Mouse (Mus musculus) spleen, postnatal 10 days (tissue): ENCODE data around the gene Epo.
A peak's percentile ranks its signal among the peaks of the same experiment; 100 is the strongest.

Source experiments
- DNase-seq, 2 experiments: peaks; one replicate each; pipeline ENCODE4 v3.0.0; 2021 to 2022; ENCODE audit warnings: low spot score in 2 of 2

The Epo gene

DNA sequence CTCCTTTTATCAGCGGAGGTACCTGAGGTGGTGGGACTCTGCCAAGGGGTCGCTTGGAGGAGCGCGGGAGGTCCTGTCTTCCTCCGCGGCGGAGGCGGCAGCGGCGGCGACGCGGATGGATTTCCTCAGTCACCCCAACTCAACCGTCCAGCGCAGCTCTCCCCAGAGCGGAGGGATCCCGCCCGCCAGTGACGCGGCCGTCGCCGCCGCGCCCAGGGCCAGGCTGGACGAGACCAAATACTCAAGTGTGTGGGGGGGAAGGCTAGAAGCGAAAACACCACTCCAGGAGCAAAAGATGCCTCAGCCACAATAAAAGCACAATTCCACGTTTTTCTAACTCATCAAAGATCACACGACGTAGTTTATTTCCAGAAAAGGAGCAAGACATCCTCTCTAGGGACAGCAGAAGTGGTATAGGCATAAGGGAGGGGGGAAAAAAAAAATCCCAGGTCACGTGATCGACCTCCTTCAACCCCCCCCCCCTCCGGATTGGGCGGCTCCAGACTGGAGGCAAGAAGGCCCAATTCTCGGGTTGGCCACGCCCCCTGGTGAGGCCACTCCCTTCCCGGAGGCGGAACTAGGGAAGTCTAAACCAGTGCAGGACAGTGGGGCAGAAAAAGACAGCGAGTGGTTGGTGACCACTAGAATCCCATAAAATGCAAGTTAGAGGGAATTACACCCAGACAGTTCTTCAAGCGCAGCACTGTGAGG lies at the start of gene Epo, which contains the start of gene Gnb2:
Gene Epo (minus strand): TSS at position 126 of the 711 bp plus-strand sequence.
Gene Gnb2 (minus strand): TSS at position 394 of the 711 bp plus-strand sequence.
- peak; percentile 94 to 99 for DNase-seq

- DNase-seq = no peak
These were observed 49.7 kb upstream of the Epo start for GRCm38 (mm10) chr5:137582702-137583101.

DNA sequence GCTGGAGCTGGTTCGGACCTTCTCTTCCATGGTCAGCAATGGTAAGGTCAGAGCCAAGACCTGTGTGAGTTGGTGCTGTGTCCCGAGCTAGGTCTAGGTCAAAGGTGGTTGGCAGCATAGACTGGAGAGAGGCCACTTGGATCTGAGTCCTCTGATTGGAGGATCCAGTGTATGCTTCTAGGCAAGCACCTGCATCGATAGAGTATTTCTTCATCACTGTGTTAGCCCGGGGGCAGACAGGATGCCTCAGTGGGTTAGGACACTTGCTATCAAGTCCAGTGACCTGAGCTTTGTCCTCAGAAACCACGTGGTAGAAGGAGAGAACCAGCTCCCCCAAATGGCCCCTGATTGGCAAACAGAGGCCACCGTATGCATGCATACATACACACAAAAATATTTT lies 47.2 kb upstream of the Epo start:
- no peak for DNase-seq

- peak in 1 of 2 experiments; percentile 27 for DNase-seq
These were observed 41.4 kb upstream of the Epo start for GRCm38 (mm10) chr5:137574470-137574901.

- DNase-seq = peak; percentile 70 to 73
These were observed 37.9 kb upstream of the Epo start for GRCm38 (mm10) chr5:137570691-137571586.

- peak in 1 of 2 experiments; percentile 32 for DNase-seq
These were observed 37.1 kb upstream of the Epo start for GRCm38 (mm10) chr5:137570181-137570580.

DNA sequence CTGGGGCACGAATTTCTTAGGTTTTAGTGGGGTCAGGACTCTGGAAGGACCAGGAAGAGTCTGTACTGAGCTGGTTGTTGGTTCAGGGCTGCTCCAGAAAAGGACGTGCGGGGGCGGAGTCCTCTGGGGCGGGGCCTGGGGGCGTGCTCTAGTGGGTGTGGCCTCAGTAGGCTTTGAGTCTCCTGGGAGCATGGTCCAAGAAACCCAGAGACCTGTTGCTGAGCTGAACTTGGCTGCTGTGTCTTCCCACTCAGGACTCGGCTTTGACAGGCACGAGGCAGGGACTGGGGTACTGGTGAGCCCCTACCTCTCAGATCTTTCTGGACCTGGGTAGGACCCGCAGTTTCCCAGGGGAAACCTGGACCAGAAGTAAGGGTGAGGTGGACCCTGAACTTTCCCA lies 36.6 kb upstream of the Epo start, which contains the start of gene Tfr2:
Gene Tfr2 (plus strand): TSS at position 176 of the 400 bp plus-strand sequence.
- DNase-seq = peak; percentile 76 to 90

DNA sequence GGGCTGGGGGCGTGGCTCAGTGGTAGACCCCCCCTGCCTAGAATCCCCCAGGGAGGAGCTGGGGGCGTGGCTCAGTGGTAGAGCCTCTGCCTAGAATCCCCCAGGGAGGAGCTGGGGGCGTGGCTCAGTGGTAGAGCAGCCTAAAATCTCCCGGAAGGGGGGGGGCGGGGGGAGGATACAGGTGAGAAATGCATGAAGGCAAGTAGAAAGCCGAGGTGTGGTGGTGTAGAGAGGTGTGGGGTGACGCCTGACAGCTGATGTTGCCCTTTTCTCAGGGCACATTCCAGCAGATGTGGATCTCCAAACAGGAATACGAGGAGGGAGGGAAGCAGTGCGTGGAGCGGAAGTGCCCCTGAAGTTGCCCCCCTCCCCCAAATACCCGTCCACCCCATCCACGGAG lies 36.0 kb upstream of the Epo start:
- peak in 1 of 2 experiments; percentile 32 for DNase-seq

GRCm38 (mm10) chr5:137568223-137568798 lies 35.3 kb upstream of the Epo start:
- no peak for DNase-seq

DNA sequence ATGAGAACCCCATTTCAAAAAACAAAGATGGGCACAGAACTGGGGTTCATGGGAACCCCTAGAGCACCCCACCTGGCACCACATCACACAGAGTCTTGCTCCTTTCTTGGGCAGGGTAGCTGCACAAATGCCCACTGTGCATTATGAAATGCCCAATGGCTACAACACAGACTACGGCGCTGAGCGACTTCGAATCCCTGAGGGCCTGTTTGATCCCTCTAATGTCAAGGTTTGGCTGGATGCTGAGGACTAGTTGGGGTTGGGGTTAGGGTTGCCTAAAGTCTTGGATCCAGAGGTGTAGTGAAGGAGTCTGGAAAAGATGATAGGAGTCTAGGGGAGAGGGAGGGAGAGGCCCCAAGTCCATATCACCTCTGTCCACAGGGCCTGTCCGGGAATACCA lies 33.4 kb upstream of the Epo start:
- DNase-seq = no peak

- DNase-seq = no peak
These were observed 32.7 kb upstream of the Epo start for GRCm38 (mm10) chr5:137565744-137566143.

DNA sequence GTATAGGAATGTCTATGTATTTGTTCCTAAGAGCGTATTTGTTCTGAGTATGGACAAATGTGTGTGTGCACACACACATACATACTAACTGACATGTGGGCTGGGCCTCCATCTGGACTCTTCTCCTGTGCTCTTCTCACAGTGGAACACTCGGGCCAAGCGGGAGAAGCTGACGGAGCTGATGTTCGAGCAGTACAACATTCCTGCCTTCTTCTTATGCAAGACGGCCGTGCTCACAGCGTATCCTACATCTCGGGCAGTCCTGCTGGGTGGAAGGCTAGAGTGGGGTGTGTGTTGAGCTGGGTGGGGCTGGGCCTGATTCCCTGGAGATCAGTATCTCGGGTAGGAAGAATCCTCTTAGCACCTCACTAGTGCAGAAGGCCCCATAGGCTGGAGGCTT lies 29.9 kb upstream of the Epo start:
- no peak for DNase-seq

- DNase-seq = no peak
These were observed 28.5 kb upstream of the Epo start for GRCm38 (mm10) chr5:137561556-137561955.

DNA sequence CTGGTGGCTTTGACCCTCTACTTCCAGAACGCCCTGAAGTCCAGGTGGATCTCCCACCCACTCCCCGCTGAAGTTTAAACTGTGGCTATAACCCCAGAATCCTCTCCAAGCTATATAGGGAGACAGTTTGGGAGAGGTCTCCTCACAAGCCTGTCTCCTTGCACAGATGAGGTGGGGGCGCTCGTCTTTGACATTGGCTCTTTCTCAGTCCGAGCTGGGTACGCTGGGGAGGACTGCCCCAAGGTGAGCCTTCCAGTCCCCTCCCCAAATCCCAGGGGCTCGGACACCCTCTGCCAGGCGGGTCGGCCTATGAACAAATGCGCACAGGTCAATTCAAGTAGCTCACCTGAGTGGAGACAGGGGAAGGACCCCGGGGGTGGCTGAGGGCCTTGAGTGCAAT lies 20.9 kb upstream of the Epo start:
- DNase-seq = no peak

DNA sequence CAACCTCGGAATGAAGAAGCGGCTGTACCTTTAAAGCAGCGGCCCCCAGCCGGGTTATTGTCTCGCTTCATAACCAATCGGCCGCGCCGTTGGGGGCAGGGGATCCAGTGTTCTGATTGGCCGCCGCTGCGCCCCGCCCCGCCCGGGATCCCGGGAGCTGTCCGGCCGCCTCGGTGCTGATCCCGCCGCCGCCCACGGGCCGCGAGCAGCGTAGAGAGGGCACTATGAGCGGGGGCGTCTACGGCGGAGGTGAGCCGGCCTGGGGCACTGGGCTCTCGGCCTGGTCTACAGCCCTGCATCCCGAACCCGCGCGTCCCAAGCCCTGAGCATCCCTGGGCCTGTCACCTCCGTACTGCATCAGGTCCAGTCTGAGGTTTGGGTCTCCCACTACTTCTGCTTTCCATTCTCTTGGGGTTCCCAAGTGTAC lies 20.4 kb upstream of the Epo start, which contains the start of gene Actl6b:
Gene Actl6b (plus strand): TSS at position 107 of the 427 bp plus-strand sequence.
- peak; percentile 59 to 74 for DNase-seq

GRCm38 (mm10) chr5:137553000-137553399 lies 20.0 kb upstream of the Epo start:
- DNase-seq = no peak

DNA sequence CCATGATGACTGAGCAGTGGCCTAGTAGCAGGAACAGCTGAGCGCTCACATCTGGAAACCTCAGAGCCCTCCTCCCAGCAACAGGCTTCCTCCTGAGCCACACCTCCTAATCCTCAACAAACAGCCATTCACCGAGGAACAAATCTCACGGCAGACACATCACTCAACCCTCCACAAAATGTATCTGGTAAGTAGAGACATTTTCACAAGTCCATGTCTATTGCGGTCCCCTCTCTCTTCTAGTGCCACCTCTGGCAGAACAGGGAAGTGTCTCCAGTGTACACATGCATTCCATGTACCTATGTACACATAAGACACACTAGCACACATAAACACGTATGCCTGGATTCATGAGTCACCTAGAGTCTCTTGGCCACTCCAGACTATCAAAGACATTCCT lies 18.1 kb upstream of the Epo start:
- DNase-seq = peak in 1 of 2 experiments; percentile 53

GRCm38 (mm10) chr5:137549840-137550239 lies 16.8 kb upstream of the Epo start:
- DNase-seq = no peak

GRCm38 (mm10) chr5:137545596-137545995 lies 12.6 kb upstream of the Epo start:
- no peak for DNase-seq

DNA sequence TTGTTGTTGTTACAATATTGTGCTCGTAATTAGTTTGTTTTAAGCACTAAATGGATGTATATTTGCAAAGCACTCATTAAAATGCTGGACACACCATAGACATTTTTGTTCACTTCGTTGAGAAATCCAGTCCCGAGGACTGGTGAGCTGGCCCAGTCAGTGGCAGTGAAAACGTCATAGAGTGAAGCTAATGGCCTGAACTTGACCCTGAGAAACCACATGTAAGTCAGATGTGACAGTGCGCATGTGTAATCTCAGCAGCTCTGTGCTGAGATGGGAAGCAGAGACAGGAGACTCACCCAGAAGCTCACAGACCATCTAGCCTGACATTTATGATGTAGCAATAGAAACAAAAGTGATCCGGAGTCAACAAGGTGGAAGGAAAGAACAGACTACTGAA lies 11.9 kb upstream of the Epo start:
- no peak for DNase-seq

GRCm38 (mm10) chr5:137541768-137542540 lies 8.9 kb upstream of the Epo start:
- DNase-seq = no peak
